Mouse (Mus musculus) spleen, postnatal 14 days (tissue): ENCODE data around the gene Ak4.
A peak's percentile ranks its signal among the peaks of the same experiment; 100 is the strongest.
"Not testable (repeated sequence)": the region's sequence is repeated elsewhere in the genome, so short reads cannot be mapped to it uniquely, and the experiment has no call there.

ENCODE experiments used
- DNase-seq, 2 experiments: peaks; one replicate each; pipeline ENCODE4 v3.0.0; 2021 to 2022; ENCODE audit warnings: low spot score in 2 of 2

Gene Ak4

DNA sequence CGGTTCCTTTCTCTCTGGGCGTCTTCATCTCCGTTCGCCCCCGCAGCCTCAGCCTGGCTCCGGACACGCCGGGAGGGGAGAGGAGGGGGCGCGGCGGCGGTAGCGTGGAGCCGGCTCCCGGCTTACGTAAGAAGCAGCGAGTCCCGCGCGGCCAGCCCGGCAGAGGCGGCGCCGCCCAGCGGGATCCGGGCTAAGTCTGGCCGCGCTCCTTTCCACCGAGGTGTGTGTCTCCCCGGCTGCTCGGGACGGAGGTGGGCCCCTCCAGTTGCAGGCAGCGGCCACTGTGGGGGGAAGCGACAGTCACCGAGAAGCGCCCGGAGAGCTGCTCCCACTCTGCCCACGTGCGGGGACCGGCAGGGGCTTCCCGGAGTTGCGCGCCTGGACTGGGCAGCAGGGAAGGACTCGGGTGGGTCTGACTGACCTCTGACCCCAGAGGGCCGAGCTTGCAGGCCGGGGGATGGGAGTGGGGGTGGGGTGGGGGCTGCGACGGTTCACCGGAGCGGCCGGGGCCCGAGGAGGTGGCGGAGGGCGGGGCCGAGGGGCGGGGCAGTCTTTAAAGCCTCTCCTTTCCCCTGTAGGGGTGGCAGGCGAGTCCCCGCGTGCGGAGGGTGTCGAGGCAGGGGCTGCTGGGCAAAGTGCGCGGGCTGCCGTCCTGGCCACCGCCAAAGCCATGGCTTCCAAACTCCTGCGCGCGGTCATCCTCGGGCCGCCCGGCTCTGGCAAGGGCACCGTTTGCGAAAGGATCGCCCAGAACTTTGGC is at the start of gene Ak4:
Gene Ak4 (plus strand): TSS at position 127 of the 760 bp plus-strand sequence.
- no peak for DNase-seq

GRCm38 (mm10) chr4:101369738-101370275 is 49.3 kb upstream of the Ak4 start:
- no peak for DNase-seq

GRCm38 (mm10) chr4:101372283-101372682 is 46.8 kb upstream of the Ak4 start:
- DNase-seq: no peak

DNA sequence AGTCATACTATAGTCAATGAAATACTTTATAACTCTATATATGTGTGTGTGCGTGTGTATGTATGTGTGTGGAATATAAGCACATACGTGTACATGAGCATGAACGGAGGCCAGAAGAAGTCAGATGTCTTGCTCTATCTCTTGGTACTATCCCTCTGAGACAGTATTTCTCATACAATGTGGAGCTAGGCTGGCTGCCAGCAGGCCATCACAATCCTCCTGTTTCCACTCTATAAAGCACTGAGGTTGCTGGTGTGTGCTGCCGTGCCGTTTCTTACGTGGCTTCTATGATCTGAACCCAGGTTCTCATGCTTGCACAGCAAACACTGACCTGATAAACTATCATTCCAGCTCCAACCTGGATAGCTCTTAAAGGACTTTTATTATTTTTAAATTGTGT is 46.3 kb upstream of the Ak4 start:
- DNase-seq: no peak

- no peak for DNase-seq
Observed at GRCm38 (mm10) chr4:101374104-101374503, 45.0 kb upstream of the Ak4 start.

DNA sequence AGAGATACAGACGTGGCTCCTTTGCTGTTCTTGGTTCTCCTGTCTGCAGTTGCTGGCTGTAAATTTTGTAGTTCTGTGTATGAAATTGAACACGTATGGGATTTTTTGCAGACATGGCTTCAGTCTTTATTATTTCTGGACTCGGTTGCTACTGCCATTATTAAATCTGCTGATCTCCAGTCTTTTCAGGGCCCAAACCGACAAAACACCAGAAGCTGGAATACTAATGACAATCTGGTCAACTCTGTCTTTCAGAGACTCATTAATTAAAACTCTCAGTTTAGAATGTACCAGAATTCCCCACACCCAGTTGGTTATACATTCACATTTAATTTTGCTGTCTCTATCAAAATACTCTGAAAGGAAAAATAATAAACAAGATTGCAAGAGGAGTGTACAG is 42.2 kb upstream of the Ak4 start:
- no peak for DNase-seq

- DNase-seq: no peak
Observed at GRCm38 (mm10) chr4:101378241-101378640, 40.8 kb upstream of the Ak4 start.

DNA sequence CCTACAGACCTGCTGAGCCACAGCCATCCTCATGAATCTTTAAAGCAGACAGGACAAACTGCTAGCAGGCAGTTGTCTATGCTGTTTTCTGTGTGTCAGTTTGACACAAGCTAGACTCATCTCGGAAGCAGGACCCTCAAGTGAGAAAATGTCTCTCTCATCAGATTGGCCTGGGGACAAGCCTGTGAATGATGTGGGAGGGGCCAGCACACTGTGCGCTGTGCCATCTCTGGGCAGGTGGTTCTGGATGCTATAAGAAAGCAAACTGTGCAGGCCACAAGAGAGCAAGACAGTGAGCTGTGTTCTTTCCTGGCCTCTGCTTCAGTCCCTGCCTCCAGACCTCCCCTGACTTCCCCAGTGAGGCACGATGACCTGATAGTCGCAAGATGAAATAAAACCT is 40.3 kb upstream of the Ak4 start:
- no peak for DNase-seq

GRCm38 (mm10) chr4:101385002-101385401 is 34.1 kb upstream of the Ak4 start:
- DNase-seq: no peak

GRCm38 (mm10) chr4:101388246-101388645 is 30.8 kb upstream of the Ak4 start:
- DNase-seq: no peak

- DNase-seq: not testable (repeated sequence)
Observed at GRCm38 (mm10) chr4:101388656-101389055, 30.4 kb upstream of the Ak4 start.

DNA sequence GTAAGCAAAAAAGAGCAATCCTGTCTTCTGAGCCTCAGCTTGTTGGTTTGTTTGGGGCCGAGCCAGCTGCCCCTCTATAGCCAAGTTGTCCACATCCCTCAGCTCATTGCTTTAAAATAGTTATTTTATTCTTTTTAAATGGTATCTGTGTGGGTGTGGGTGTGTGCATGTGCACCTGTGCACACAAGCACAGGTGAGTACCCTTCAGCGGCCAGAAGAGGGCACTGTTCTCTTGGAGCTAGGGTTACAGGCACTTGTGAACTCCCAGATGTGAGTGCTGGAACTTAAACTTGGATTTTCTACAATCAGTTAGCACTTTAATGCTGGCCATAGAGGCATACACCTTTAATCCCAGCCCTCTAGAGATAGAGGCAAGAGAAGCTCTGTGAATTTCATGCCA is 26.8 kb upstream of the Ak4 start:
- peak in 1 of 2 experiments; percentile 3 for DNase-seq

GRCm38 (mm10) chr4:101393292-101393711 is 25.8 kb upstream of the Ak4 start:
- no peak for DNase-seq

DNA sequence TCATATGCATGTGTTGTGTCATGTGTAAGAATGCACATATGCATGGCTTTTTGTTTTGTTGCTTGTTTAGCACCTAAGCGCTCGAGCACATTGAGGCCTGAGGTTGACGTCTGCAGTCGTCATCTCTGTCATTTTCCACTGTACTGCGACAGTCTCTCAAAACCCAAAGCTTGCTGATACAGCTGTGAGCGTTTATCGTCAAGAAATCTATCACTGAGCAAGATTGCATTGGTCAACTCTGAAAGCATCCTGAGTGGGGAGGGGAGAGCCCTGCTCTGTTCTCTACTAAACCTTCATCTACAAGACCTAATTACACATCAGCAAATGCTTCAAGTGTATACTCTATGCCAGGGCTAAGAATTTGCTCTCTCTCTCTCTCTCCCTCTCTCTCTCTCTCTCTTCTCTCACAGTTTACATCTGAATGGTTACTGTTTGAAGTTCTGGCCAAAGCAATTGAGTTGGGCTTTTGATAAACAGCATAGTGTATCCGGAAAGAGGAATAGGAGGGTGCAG is 24.0 kb upstream of the Ak4 start:
- DNase-seq: no peak

DNA sequence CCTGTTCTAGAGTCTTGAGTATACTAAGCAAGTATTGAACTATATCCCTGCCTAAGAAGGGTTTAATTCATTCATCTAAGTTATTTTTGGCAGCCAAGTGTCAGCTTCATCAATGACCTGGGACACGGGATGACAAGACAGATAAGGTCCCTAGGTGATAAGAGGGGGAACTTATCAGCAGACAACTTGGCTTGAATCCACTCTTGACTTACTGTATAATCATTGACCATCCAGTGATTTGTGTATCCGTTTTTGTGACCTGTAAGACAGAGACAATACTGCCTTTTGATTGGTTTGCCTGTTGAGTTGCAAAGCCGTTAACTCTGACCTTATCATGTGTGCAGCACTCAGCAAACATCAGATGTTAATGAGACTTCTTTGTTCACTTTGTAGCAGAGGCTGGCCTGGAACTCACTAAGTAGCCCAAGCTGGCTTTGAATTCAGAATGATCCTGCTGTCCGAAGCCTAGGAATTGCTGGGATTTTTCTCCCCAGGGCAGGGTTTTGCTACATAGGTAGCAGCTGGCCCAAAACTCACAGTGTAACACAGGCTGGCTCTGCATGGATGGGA is 19.0 kb upstream of the Ak4 start:
- no peak for DNase-seq

DNA sequence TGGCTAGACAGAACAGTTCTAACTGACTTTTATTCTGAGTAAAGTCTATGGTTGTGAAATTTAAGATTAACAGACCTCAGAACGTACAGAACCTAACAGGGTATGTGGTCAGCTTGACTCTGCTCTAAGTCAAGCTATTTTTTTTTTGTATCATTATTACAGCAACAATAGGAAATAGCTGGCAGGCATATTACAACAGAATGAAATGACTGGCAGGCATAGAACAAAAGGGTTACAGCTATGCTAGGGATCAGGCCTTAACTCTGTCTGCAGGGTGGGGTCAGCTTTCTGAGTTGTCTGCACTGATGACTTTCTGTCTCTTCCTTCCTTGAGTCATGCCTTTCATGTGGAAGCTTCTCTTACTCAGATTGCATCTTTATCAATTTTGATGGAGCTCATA is 17.1 kb upstream of the Ak4 start:
- no peak for DNase-seq

GRCm38 (mm10) chr4:101404863-101405262 is 14.2 kb upstream of the Ak4 start:
- no peak for DNase-seq

- DNase-seq: no peak
Observed at GRCm38 (mm10) chr4:101406411-101407196, 12.5 kb upstream of the Ak4 start.

- DNase-seq: no peak
Observed at GRCm38 (mm10) chr4:101416966-101417365, 2.1 kb upstream of the Ak4 start.

DNA sequence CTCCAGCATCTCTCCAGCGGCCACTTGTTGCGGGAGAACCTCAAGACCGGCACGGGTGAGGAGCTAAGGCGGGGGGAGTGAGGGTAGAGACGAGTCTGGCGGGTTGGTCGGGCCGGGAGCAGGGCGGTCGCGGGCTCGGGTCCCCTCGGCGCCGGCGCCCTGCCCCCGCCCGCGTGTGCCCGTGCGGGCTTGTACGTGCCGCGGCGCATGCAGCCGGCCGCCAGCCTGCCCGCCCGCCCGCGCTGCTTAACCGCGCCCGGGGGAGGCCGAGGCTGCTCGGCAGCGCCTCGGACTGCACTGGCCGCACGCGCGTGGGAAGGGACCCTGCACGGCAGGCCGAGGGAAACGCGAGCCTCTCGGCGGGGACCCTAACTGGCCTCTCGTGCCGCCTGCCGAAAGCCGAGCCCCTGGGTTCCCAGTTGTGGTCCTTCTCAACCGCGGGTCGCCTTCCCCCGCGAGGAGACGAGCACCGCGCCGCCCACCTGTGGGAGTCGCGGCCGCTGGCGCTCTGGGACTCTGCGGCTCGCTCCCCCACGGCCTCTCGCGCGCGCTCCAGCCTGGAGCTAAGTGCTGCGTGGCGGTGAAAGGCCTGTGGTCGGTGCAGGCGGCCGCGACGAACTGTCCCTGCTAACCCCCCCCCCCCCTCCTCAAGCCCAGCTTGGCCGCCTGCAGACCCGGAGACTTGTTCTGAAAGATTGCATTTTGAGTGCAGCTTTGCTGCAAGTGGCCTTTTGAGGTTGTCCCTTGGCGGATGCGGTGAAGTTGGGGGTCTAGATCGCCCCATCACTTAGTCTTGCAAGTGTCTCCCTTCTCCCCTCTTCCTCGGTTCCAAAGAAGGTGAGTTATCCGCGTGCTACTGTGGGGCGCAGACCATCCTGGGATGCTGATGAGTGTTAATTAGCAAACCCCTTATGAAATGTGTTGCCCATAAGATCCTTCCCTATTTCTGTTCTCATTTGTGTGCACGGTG is 1.1 kb downstream of the Ak4 start:
- no peak for DNase-seq

DNA sequence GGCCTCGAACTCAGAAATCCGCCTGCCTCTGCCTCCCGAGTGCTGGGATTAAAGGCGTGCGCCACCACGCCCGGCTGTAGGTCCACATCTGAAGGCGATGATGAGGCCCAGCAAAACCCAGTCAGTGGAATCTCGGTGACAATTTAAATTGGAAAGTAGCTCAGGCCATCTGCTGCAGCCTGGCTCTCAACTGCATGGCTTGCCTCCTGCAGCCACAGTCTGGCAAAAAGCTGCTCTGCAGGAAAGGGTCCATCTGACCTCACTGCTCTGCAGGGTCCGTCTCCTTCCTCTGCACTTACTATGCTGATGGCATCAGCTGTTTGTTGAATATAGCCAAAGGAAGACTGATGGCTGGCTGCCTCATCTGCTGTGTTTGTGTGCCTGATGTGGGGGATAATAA is 3.9 kb downstream of the Ak4 start:
- no peak for DNase-seq
